Mouse (Mus musculus): ENCODE results near the gene Gpc1. TPM values are rescaled to one million over a fixed set of nuclear protein-coding genes. Genes with fewer than 3 reads are reported as not detected.

The Gpc1 gene
- polyA plus RNA-seq, 1 experiment from 2014 or later, result 14.5 TPM

DNA sequence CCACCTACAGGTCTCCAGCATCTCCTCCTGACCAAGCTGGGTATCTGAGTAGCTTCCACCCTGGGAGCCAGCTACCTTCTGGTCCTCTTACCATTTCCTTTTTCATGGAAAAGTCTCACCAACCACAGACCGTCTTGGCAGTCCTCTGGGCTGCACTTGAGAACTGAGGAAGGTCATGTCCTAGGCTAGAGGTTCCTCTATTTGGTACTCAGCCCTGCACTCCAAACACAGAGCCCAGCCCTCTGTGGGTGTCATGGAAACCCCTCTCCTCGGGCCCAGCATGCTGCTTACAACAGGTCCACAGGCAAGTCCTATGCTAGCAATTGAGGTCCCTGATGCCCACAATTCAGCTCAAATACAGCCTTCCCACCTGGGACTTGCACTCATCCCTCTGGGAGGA, 33.0 kb upstream of the Gpc1 start:
- no peak overlapping the region for H3K9ac ChIP-seq (ENCODE audit: low read depth, low read length)
- WGBS, result 65% methylated on average over 2 of the region's 2 CpGs
- no peak overlapping the region for H3K4me3 ChIP-seq (ENCODE audit: low read depth, low read length)
- H3K27ac ChIP-seq (ENCODE audit: low read depth, low read length), result no peak overlapping the region
- ATAC-seq (replicated peaks; ENCODE audit: low FRiP score) (no peak), DNase-seq (ENCODE audit: low spot score) (no peak)
- no peaks in the 10 kb centered on the region for H3K9me3 ChIP-seq (ENCODE audit: control insufficient read depth, low read length)
- no peaks in the 10 kb centered on the region for H3K4me1 ChIP-seq (replicated peaks; ENCODE audit: control insufficient read depth, insufficient read depth, low read length)
- H3K27me3 ChIP-seq (replicated peaks; ENCODE audit: control insufficient read depth, insufficient read depth, low read length), result no peaks in the 10 kb centered on the region
- H3K4me2 ChIP-seq, result no peak overlapping the region
- no peaks in the 10 kb centered on the region for H3K36me3 ChIP-seq (ENCODE audit: control insufficient read depth, insufficient read depth, low read length)

DNA sequence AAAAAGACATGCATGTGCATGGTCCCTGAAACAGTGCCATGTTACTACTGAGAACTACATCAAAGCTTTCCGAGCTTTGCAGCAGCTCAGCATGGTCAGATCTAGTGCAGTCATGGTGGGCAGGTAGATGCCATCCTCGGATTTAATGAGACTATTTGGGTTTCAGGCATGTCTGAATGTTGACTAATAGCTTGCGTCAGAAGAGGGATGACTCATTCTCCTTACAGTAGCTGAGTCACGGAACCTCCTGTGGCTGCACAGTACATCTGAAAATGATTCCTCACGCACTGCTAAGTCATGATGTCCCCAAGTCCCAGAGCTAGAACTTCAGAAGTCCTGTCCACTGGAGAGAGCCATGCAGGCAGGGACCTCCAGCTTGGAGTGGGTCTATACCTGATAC, 31.8 kb upstream of the Gpc1 start:
- no peak for DNase-seq (ENCODE audit: low spot score)
- ATAC-seq (replicated peaks; ENCODE audit: low FRiP score), result no peak

DNA sequence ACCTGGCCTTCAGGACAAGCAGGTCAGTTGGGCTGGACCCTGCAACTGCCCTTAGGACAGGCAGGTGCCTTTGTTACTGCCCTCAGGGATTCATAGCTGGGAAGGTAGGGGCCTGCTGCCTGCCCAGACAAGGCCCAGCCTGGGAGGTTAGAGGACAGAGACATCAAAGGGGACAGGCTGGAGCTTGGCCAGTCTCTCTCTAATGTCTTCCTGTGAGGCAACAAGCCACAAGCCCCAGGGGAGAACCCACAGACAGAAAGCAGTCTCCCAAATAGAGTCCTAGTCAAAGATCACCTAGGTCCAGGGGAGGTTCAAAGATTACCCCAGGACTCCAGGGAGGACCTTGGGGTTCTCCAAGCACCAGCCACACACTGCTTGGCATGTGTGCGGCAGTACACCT, 29.1 kb upstream of the Gpc1 start:
- H3K4me3 ChIP-seq (ENCODE audit: low read depth, low read length), result no peak overlapping the region
- H3K27ac ChIP-seq (ENCODE audit: low read depth, low read length), result no peak overlapping the region
- ATAC-seq (replicated peaks; ENCODE audit: low FRiP score), result no peak
- H3K4me1 ChIP-seq (replicated peaks; ENCODE audit: control insufficient read depth, insufficient read depth, low read length), result no peaks in the 10 kb centered on the region
- WGBS, result 82% methylated on average over 1 of the region's 1 CpGs
- DNase-seq (ENCODE audit: low spot score), result no peak
- no peaks in the 10 kb centered on the region for H3K36me3 ChIP-seq (ENCODE audit: control insufficient read depth, insufficient read depth, low read length)
- no peaks in the 10 kb centered on the region for H3K9me3 ChIP-seq (ENCODE audit: control insufficient read depth, low read length)
- H3K9ac ChIP-seq (ENCODE audit: low read depth, low read length), result no peak overlapping the region
- H3K4me2 ChIP-seq, result no peak overlapping the region
- no peaks in the 10 kb centered on the region for H3K27me3 ChIP-seq (replicated peaks; ENCODE audit: control insufficient read depth, insufficient read depth, low read length)

More for the DNA sequence above, 31.8 kb upstream of the Gpc1 start:
- no peaks in the 10 kb centered on the region for H3K4me1 ChIP-seq (replicated peaks; ENCODE audit: control insufficient read depth, insufficient read depth, low read length)
- H3K4me3 ChIP-seq (ENCODE audit: low read depth, low read length), result no peak overlapping the region
- H3K9me3 ChIP-seq (ENCODE audit: control insufficient read depth, low read length), result no peaks in the 10 kb centered on the region
- WGBS, result 73% methylated on average over 5 of the region's 5 CpGs
- H3K4me2 ChIP-seq, result no peak overlapping the region
- no peaks in the 10 kb centered on the region for H3K36me3 ChIP-seq (ENCODE audit: control insufficient read depth, insufficient read depth, low read length)
- no peak overlapping the region for H3K9ac ChIP-seq (ENCODE audit: low read depth, low read length)
- no peak overlapping the region for H3K27ac ChIP-seq (ENCODE audit: low read depth, low read length)
- no peaks in the 10 kb centered on the region for H3K27me3 ChIP-seq (replicated peaks; ENCODE audit: control insufficient read depth, insufficient read depth, low read length)

DNA sequence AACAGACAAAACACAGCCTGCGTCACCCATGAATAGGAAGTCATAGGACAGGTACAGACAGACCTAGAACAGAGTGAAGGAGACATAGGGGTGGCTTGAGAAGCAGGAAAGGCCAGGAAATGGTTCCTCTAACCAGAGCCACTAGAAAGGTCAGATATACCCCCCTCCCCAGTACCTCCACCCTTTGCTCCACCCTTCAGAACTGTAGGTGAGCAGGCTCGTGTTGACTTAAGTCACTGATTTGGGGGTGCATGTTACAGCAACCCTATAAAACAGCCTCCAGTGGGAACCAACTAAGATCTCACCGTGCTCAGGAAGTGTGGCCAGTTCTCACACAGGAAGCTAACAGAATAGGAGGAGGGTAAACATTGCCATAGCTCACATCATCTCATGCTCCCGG, 28.1 kb upstream of the Gpc1 start:
- ATAC-seq (replicated peaks; ENCODE audit: low FRiP score), result no peak
- Histone ChIP-seq H3K4me1 (replicated peaks; ENCODE audit: control insufficient read depth, insufficient read depth, low read length) (no peaks in the 10 kb centered on the region), H3K9ac (ENCODE audit: low read depth, low read length) (no peak overlapping the region), H3K4me3 (ENCODE audit: low read depth, low read length) (no peak overlapping the region), H3K4me2 (no peak overlapping the region), H3K9me3 (ENCODE audit: control insufficient read depth, low read length) (no peaks in the 10 kb centered on the region), H3K27me3 (replicated peaks; ENCODE audit: control insufficient read depth, insufficient read depth, low read length) (no peaks in the 10 kb centered on the region), H3K27ac (ENCODE audit: low read depth, low read length) (no peak overlapping the region), H3K36me3 (ENCODE audit: control insufficient read depth, insufficient read depth, low read length) (no peaks in the 10 kb centered on the region)
- DNase-seq (ENCODE audit: low spot score), result no peak
- 61% methylated on average over 4 of the region's 4 CpGs for WGBS

DNA sequence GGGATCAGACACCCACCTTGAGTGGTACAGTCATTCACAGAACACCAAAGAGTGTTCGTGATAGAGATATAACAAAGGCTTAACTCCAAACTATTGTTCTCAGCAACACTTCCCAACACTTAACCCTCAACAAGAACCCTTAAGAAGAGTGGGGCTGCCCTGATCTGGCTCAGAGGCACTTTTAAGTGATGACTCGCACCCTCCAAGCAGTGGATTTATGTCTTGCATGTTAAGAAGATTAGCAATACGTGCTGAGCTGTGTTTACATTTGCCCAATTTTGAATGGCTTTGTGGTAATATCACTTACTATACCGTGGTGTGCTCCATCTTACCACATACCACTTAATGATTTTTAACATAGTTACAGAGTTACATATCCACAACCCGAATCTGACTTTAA, 26.3 kb upstream of the Gpc1 start:
- Histone ChIP-seq H3K9me3 (ENCODE audit: control insufficient read depth, low read length) (no peaks in the 10 kb centered on the region), H3K4me1 (replicated peaks; ENCODE audit: control insufficient read depth, insufficient read depth, low read length) (no peaks in the 10 kb centered on the region), H3K4me2 (no peak overlapping the region), H3K27me3 (replicated peaks; ENCODE audit: control insufficient read depth, insufficient read depth, low read length) (no peaks in the 10 kb centered on the region), H3K36me3 (ENCODE audit: control insufficient read depth, insufficient read depth, low read length) (no peaks in the 10 kb centered on the region), H3K9ac (ENCODE audit: low read depth, low read length) (no peak overlapping the region), H3K4me3 (ENCODE audit: low read depth, low read length) (no peak overlapping the region), H3K27ac (ENCODE audit: low read depth, low read length) (no peak overlapping the region)
- DNase-seq (ENCODE audit: low spot score), result no peak
- WGBS, result 69% methylated on average over 5 of the region's 5 CpGs
- ATAC-seq (replicated peaks; ENCODE audit: low FRiP score), result no peak

DNA sequence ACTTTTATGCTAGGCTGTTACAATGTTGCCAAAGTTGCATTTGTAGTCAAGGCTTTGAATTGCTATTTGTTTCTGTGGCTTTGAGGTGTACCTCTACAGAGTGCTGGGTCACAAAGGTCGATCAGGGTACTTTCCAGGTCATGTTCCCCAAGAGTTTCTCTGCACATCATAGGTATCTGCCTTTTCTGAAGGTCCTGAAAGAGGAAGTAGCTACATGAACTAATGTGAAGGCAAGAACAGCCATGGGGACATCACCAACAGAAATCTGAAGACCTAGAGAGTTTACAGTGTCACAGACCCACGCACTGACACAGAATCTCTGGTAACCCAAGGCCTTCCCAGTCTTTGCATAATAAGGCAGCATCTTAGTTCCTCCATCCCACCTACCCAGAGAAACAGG, 25.6 kb upstream of the Gpc1 start:
- H3K27me3 ChIP-seq (replicated peaks; ENCODE audit: control insufficient read depth, insufficient read depth, low read length), result no peaks in the 10 kb centered on the region
- H3K36me3 ChIP-seq (ENCODE audit: control insufficient read depth, insufficient read depth, low read length), result no peaks in the 10 kb centered on the region
- no peak overlapping the region for H3K4me2 ChIP-seq
- no peak for ATAC-seq (replicated peaks; ENCODE audit: low FRiP score)
- H3K4me3 ChIP-seq (ENCODE audit: low read depth, low read length), result no peak overlapping the region
- WGBS, result 54% methylated on average over 2 of the region's 2 CpGs
- H3K9ac ChIP-seq (ENCODE audit: low read depth, low read length), result no peak overlapping the region
- H3K4me1 ChIP-seq (replicated peaks; ENCODE audit: control insufficient read depth, insufficient read depth, low read length), result no peaks in the 10 kb centered on the region
- no peak for DNase-seq (ENCODE audit: low spot score)
- no peaks in the 10 kb centered on the region for H3K9me3 ChIP-seq (ENCODE audit: control insufficient read depth, low read length)
- no peak overlapping the region for H3K27ac ChIP-seq (ENCODE audit: low read depth, low read length)

GRCm38 (mm10) chr1:92806720-92807119, 24.7 kb upstream of the Gpc1 start:
- no peak overlapping the region for H3K27ac ChIP-seq (ENCODE audit: low read depth, low read length)
- H3K27me3 ChIP-seq (replicated peaks; ENCODE audit: control insufficient read depth, insufficient read depth, low read length), result no peaks in the 10 kb centered on the region
- no peak overlapping the region for H3K4me2 ChIP-seq
- no peaks in the 10 kb centered on the region for H3K4me1 ChIP-seq (replicated peaks; ENCODE audit: control insufficient read depth, insufficient read depth, low read length)
- no peaks in the 10 kb centered on the region for H3K9me3 ChIP-seq (ENCODE audit: control insufficient read depth, low read length)
- no peak for ATAC-seq (replicated peaks; ENCODE audit: low FRiP score)
- DNase-seq (ENCODE audit: low spot score), result no peak
- H3K4me3 ChIP-seq (ENCODE audit: low read depth, low read length), result no peak overlapping the region
- H3K36me3 ChIP-seq (ENCODE audit: control insufficient read depth, insufficient read depth, low read length), result no peaks in the 10 kb centered on the region
- no peak overlapping the region for H3K9ac ChIP-seq (ENCODE audit: low read depth, low read length)
- WGBS, result 72% methylated on average over 3 of the region's 3 CpGs

DNA sequence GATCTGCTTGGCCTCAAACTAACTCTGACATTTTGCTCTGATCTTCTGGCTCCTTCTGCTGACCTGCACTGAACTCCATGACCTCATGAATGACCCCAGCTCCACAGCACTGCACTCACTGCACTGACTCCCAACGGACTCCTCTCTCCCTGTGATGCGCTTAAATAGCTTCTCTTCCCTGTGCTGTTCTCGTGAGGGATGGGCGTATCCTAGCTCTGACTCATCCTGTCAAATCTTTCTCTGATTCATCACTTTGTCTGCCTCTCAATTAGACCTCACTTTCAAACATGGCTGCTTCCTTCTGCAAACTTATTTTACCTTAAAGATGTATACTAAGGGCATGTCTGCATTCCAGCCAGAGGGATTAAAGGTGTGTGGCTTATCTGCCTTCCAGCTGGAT, 21.8 kb upstream of the Gpc1 start:
- no peak for ATAC-seq (replicated peaks; ENCODE audit: low FRiP score)
- Histone ChIP-seq H3K4me2 (no peak overlapping the region), H3K4me3 (ENCODE audit: low read depth, low read length) (no peak overlapping the region), H3K9ac (ENCODE audit: low read depth, low read length) (no peak overlapping the region), H3K27me3 (replicated peaks; ENCODE audit: control insufficient read depth, insufficient read depth, low read length) (no peaks in the 10 kb centered on the region), H3K4me1 (replicated peaks; ENCODE audit: control insufficient read depth, insufficient read depth, low read length) (no peaks in the 10 kb centered on the region), H3K36me3 (ENCODE audit: control insufficient read depth, insufficient read depth, low read length) (no peaks in the 10 kb centered on the region), H3K27ac (ENCODE audit: low read depth, low read length) (no peak overlapping the region), H3K9me3 (ENCODE audit: control insufficient read depth, low read length) (no peaks in the 10 kb centered on the region)
- 82% methylated on average over 4 of the region's 4 CpGs for WGBS
- no peak for DNase-seq (ENCODE audit: low spot score)

DNA sequence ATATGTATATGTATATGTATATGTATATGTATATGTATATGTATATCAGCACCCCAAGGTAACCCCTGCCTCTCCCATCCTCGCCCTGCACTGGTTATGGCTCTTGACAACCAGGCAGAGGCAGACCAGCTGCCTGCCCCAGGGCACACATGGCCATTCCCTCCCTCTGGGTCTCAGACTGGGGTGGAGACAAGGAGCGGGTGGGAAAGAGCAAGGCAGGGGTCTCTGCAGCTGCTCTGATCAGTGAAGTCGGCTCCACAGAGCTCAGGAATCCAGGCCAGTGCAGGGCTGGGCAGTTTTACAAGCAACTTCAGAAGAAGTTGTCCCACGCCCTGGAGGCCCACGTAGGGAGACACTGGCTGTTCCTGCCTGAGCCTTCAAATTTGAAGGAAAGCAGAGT, 17.1 kb upstream of the Gpc1 start:
- Histone ChIP-seq H3K9ac (ENCODE audit: low read depth, low read length) (no peak overlapping the region), H3K27ac (ENCODE audit: low read depth, low read length) (no peak overlapping the region), H3K4me3 (ENCODE audit: low read depth, low read length) (no peak overlapping the region), H3K36me3 (ENCODE audit: control insufficient read depth, insufficient read depth, low read length) (no peaks in the 10 kb centered on the region), H3K27me3 (replicated peaks; ENCODE audit: control insufficient read depth, insufficient read depth, low read length) (no peaks in the 10 kb centered on the region), H3K4me2 (no peak overlapping the region), H3K9me3 (ENCODE audit: control insufficient read depth, low read length) (no peaks in the 10 kb centered on the region), H3K4me1 (replicated peaks; ENCODE audit: control insufficient read depth, insufficient read depth, low read length) (no peaks in the 10 kb centered on the region)
- no peak for ATAC-seq (replicated peaks; ENCODE audit: low FRiP score)
- DNase-seq (ENCODE audit: low spot score), result no peak
- 69% methylated on average over 5 of the region's 5 CpGs for WGBS

Measured in liver, embryonic 11.5 days (tissue).